Mouse (Mus musculus) liver, embryonic 16.5 days (tissue): Measurements from ENCODE around the gene Zscan4c. TPM values are rescaled to one million over a fixed set of nuclear protein-coding genes. Genes with fewer than 3 reads are reported as not detected.
"Not testable (repeated sequence)": the region's sequence is repeated elsewhere in the genome, so short reads cannot be mapped to it uniquely, and the experiment has no call there.

Experiments used
- ATAC-seq: fragments of 200-750 bp; cut with Nextera tagmentation; 2 replicates; pipeline ENCODE4 v1.8.0; 2017; ENCODE audit warnings: low read depth, mild to moderate bottlenecking, moderate number of reproducible peaks, moderate library complexity
- H3K27ac ChIP-seq: fragments of 300-500 bp; sonication (generic); 2 replicates; pipeline ENCODE4 v1.5.1; 2014; ENCODE audit warnings: mild to moderate bottlenecking, low read length
- H3K27me3 ChIP-seq: fragments of 300-500 bp; sonication (generic); 2 replicates; pipeline ENCODE4 v1.6.1; 2014; ENCODE audit warnings: low read depth, low read length, mixed read lengths; ENCODE audit not compliant: control insufficient read depth, insufficient read depth
- H3K36me3 ChIP-seq: fragments of 300-500 bp; sonication (generic); 2 replicates; pipeline ENCODE4 v1.6.1; 2014; ENCODE audit warnings: mild to moderate bottlenecking; ENCODE audit not compliant: control insufficient read depth, insufficient read depth
- H3K4me1 ChIP-seq: fragments of 300-500 bp; sonication (generic); 2 replicates; pipeline ENCODE4 v1.6.1; 2014; ENCODE audit warnings: low read depth, low read length, mixed read lengths; ENCODE audit not compliant: control insufficient read depth
- H3K4me2 ChIP-seq: fragments of 300-500 bp; sonication (generic); 2 replicates; pipeline ENCODE4 v1.6.1; 2014; ENCODE audit warnings: low read depth, low read length, mixed read lengths
- H3K4me3 ChIP-seq: fragments of 300-500 bp; sonication (generic); 2 replicates; pipeline ENCODE4 v1.5.1; 2014; ENCODE audit warnings: low read depth, mild to moderate bottlenecking, low read length
- H3K9ac ChIP-seq: fragments of 300-500 bp; sonication (generic); 2 replicates; pipeline ENCODE4 v1.6.1; 2014; ENCODE audit warnings: low read depth, low read length
- H3K9me3 ChIP-seq: fragments of 300-500 bp; sonication (generic); replicated peaks from 2 replicates; pipeline ENCODE4 v1.6.1; 2016; ENCODE audit warnings: low read length; ENCODE audit not compliant: control insufficient read depth
- WGBS: fragments of 180-500 bp; shearing (Covaris S2); extraction: QIAGEN DNeasy Blood & Tissue Kit; methylation state at CpG from one replicate; pipeline ENCODE4 v1.1.7; 2014; ENCODE audit not compliant: insufficient replicate concordance; 5-methylcytosine and 5-hydroxymethylcytosine counted together
- microRNA-seq: library from miRNA; unstranded; fragments of <30 nt; microRNA quantifications from one replicate; pipeline ENCODE4, GENCODE M21; 2016
- polyA plus RNA-seq: library from polyadenylated mRNA; unstranded; fragments of >200 nt; fragmentation: Nextera tagmentation; extraction: Ambion mirVana; gene quantifications from 2 replicates; pipeline ENCODE4 v1.2.1, GENCODE M21; 2015

Gene Zscan4c
- polyA plus RNA-seq: not detected in 2 replicates

DNA sequence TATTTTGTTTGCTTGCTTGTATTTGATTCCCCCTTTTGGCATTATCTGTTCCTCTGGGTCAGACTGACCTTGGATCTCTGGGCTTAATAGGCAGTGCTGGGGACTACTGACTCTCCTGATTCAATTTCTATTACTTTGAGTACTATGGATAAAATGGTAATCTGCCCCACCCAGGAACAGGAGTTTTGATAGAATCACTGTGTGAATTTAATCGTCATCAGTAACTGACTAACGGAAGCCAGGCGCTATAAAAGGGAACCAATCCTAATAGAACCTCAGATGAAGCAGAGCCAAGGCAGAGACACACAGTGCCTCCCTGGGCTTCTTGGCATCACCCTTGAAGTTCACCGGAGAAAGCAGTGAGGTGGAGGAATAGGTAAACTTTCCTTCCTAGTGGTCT lies at the start of gene Zscan4c:
Zscan4c (plus strand) TSS at position 301 of the 400 bp plus-strand sequence.
- not testable (repeated sequence) for H3K27me3 ChIP-seq, ATAC-seq, H3K36me3 ChIP-seq, H3K9me3 ChIP-seq, H3K9ac ChIP-seq, H3K27ac ChIP-seq, H3K4me3 ChIP-seq, H3K4me2 ChIP-seq, H3K4me1 ChIP-seq
- WGBS: 67% methylated on average over 4 of the region's 4 CpGs

Small RNA genes lying within 50 kb of the gene (microRNA-seq; reads per million reads assigned to microRNA genes)
- gene Mir297-1: not detected

Other genes starting within 250 kb of the Zscan4c start
- not detected in 2 replicates for gene Zscan4b, start 100.7 kb upstream of the Zscan4c start, polyA plus RNA-seq
- not detected in 2 replicates for gene Zscan4-ps1, start 63.9 kb downstream of the Zscan4c start, polyA plus RNA-seq
- gene Zscan4d, start 160.4 kb downstream of the Zscan4c start, polyA plus RNA-seq: not detected in 2 replicates